Mouse (Mus musculus) ZHBTc4 (cell line): Measurements from ENCODE around the gene Zfp867.

Experiments used
- DNase-seq: peaks from one replicate; pipeline ENCODE4 v3.0.0-alpha.2; 2011; ENCODE audit warnings: low read depth, low spot score

Zfp867 gene

DNA sequence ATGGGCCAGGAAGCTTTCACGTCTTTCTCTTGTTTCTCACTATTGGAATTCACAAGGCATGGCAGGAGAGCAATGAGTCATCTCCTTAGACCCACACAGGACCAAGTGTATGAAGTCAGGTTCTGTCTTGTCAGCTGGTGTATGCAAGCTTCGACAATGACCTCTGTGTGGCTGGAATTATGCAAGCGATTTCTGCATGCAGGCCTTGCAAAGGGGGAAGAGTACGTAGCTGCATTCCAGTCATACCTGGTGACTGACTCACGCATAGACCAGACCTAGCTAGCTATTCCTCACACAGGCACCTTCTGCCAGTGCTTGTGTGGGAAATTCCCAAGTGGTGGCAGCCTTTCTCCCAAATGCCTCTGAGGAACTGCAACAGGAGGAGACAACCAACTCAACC lies 13.3 kb downstream of the Zfp867 start:
- peak; percentile 91 for DNase-seq

DNA sequence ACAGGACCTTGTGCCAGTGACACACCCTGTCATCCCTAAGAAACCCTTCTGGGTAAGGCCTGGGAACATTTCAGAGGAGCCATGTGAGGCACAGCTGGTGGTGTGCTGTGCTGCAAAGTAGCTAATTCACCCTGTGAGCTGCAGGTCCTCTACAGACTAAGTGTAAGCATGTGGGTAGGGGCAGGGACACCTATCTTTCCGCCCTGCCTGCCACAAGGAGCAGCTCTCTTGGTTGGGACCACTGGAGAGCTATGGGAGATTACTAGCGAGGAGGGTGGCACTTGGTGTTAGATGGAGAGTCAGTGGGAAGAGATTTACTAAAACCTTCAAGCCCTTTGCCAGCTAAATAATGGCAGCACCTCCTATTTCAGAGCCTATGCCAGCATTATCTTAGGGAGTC lies 15.4 kb downstream of the Zfp867 start:
- no peak for DNase-seq

- DNase-seq = no peak
These were observed 15.9 kb downstream of the Zfp867 start for GRCm38 (mm10) chr11:59456346-59456745.

- no peak for DNase-seq
These were observed 21.2 kb downstream of the Zfp867 start, which contains the start of gene Snap47 for GRCm38 (mm10) chr11:59451086-59451485. Gene Snap47, minus strand, starts transcription at chr11:59451186.

DNA sequence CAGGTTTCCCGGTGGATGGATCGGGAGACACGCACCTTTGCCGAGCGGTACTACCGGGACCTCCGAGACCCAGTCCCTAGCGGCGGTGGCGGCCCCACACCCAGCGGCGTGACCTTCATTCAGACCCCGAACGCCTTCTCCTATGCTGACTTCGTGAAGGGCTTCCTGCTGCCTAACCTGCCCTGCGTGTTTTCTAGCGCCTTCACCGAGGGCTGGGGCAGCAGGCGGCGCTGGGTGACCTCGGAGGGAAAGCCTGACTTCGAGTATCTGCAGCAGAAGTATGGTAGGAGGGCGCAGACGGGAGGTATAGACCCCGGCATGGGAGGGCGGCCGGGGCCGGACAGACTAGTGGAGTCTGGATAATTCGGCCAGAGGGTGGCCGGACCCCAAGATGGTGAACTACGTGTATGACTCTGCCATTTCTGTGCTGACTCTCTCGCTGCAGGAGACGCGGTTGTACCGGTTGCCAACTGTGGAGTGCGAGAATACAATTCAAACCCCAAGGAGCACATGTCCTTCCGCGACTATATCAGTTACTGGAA lies 22.0 kb downstream of the Zfp867 start:
- DNase-seq = no peak

DNA sequence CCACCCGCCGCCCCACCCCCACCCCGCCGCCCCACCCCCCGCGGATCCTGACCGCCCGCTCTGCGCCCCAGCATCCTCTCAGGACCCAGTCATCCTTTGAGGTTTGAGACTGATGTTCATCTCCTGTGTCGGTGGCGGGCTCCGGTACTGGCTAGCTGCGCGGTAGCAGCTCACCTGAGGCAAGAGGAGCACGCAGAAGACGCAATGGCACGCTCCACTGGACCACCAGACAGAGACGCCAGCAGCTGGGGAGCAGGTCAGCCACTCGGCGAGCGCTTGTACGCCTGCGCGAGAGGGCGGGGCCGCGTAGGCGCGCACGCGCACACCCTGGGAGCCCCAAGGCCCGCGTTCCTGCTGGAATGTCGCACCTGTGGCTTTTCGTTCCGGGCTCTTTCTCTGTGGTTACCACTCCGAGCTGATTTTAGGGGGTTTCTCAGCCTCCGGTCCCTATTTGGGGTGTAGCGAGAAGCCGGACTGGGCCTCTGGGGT lies 22.5 kb downstream of the Zfp867 start, which contains the start of gene Jmjd4:
TSS of gene Jmjd4 (plus strand) at position 305 of the 489 bp plus-strand sequence.
- DNase-seq = peak; percentile 96

DNA sequence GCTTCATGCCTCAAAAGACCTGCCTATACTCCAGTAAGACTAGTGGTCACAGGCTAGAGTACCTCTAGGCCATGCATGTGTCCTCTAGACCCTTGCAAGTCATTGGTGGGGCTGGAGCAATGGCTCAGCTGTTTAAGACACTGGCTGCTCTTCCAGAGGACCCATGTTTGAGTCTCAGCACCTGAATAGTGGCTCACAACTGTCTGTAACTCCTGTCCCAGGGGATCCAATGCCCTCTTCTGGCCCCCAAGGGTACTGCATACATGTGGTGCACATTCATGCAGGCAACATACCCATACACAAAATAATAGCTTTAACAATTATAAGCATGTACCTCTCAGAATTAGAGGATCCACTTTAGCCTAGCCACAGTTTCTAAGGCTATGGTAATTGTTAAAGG lies 29.2 kb downstream of the Zfp867 start:
- DNase-seq = peak; percentile 65

DNA sequence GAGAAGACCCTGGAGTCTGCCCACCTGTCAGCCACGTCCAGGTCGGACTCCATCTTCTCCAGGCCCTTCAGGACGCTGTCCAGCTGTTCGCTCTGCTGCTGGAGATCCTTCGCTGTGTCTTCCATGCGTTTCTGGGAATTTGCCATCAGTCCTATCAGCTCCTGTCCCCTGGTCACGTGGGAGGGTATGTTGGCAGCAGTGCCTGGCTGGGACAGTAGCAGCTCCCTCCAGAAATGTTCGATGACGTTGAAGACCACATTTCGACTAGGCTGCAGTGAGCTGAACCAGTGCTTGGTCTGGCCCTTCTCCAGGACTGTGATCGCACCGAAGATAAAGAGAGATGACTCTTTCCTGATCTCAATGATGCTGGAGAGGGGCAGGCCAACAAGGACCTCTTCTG lies 34.3 kb downstream of the Zfp867 start:
- DNase-seq = no peak

DNA sequence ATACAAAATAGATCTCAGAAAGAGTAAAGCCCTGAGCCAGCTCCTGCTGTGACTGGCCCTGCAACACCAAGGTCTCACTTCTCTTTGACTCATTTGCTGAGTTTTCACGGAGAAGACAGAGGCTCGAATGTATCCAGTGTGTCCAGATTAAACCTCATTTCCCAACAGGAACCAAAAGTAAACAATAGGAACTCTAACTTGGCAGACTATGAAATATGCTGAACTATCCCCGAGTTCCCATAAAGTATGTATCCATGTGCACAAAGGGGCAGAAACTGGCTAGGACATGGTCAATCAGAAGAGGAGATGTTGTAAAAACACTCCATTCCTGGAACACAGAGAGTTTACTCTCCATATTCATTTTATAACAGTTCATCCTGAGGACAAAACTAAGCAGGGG lies 40.0 kb downstream of the Zfp867 start:
- DNase-seq = no peak

DNA sequence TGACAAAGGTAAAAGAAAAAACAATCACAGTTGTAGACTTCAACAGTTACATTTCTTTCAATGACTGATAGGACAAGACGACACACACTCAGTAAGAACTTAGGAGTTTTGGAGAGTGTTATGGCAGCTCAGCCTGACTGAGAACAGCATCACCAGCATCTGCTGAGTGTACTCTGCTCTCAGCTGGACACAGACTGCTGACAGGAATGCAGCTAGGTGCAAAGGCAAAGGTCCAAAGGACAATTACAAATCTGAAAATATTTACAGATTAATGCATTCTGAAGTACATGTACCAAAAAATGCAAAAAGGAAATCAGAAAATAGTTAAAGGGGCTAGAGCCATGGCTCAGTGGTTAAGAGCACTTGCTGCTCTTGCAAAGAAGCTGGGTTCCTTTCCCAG lies 42.3 kb downstream of the Zfp867 start:
- DNase-seq = no peak

- DNase-seq = no peak
These were observed 44.1 kb downstream of the Zfp867 start for GRCm38 (mm10) chr11:59428057-59428660.

DNA sequence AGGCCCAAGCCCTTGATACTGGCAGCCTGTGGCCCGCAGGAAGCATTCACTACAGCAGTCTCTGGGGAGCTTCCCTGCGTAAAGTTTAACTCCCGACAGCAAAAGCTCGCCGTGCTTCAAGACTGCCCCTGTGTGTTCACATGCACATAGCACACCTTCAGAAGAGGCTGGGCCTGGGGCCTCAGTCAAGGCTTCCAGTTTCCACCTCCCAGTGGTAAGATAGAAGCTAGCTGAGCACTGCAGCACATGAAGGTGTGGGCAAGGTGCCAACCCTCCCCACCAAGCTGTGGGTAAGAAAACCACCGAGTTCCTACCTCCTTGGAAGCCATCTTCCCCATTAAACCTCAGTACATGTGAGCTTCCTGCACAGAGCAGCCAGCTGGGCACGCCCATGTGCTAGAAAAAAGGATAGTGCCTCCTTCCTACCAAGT lies 46.6 kb downstream of the Zfp867 start:
- DNase-seq = peak; percentile 66

- no peak for DNase-seq
These were observed 49.2 kb downstream of the Zfp867 start for GRCm38 (mm10) chr11:59423010-59423588.

DNA sequence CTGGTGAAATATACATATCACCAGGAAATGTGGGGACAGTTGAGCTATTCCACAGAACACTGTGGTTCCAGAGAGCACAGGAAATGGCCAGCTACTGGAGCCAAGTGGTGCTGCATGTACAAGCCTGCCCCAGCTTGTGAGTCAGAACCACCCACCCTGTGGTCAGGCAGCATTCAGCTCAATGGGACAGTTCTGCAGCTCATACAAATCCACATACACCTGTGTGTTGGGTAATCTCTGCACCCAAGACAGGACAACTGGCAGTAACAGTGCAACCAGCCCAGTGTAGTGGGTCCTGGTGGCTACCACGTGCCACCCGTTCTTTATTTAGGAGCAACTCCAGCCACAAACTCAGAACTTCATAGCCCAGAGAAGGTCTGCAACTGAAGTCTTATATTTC lies 50.3 kb downstream of the Zfp867 start:
- DNase-seq = no peak

GRCm38 (mm10) chr11:59421436-59421835 lies 50.8 kb downstream of the Zfp867 start:
- no peak for DNase-seq

DNA sequence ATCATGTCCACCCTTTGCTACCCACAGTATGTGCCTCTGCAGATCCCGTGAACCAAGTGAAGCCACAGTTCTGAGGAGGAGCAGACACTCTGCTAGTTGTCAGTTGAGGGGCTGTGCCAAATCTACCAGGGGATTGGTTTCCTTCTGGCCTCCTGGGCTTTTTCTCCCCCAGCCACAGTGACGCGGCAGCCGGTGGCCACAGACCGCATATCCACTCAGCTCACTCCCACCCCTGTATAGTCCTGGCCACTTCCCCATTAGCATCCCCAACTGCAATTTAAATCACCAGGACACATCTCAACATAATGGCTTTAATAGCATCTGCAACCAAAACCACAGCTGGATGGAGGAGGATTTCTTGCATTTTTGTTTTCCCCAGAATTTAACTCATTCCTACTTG lies 53.6 kb downstream of the Zfp867 start:
- no peak for DNase-seq

- DNase-seq = no peak
These were observed 59.0 kb downstream of the Zfp867 start for GRCm38 (mm10) chr11:59412999-59413863.

GRCm38 (mm10) chr11:59412058-59412457 lies 60.2 kb downstream of the Zfp867 start:
- DNase-seq = no peak
